Mouse (Mus musculus): Measurements from ENCODE around the gene Tmem229b. TPM values are rescaled to one million over a fixed set of nuclear protein-coding genes. Genes with fewer than 3 reads are reported as not detected.

Gene Tmem229b
- polyA plus RNA-seq, 1 experiment from 2014 or later, result 7.3 TPM

DNA sequence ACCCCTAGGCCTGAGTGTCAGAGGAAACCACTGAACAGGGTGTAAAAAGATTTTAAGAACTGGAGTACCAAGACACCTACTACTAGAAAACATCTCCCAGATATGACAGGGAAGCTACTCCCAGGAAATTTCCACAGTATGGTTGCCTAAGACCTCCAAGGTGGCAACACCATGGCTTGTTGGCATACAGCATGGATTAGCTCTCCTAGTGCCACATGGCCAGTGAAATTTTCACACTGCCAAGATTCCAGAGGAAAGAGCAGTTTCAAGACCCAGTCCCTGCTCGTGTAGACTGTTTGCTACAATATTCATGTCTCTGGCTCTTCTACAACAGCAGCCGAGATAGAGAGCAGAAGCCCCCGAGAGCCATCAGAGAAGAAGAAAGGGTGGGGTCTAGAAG lies 4.4 kb downstream of the Tmem229b start:
- Histone ChIP-seq H3K27ac (no peak overlapping the region), H3K4me3 (no peak overlapping the region), H3K4me1 (peaks cover 10% of the 10 kb centered on the region), H3K27me3 (peaks cover 15% of the 10 kb centered on the region), H3K36me3 (no peaks in the 10 kb centered on the region), H3K9ac (no peak overlapping the region), H3K9me3 (no peaks in the 10 kb centered on the region), H3K4me2 (no peak overlapping the region)
- 81% methylated on average over 3 of the region's 3 CpGs for WGBS
- ATAC-seq (ENCODE audit: borderline replicate concordance, extremely low read depth, low FRiP score, low TSS enrichment), result no peak

DNA sequence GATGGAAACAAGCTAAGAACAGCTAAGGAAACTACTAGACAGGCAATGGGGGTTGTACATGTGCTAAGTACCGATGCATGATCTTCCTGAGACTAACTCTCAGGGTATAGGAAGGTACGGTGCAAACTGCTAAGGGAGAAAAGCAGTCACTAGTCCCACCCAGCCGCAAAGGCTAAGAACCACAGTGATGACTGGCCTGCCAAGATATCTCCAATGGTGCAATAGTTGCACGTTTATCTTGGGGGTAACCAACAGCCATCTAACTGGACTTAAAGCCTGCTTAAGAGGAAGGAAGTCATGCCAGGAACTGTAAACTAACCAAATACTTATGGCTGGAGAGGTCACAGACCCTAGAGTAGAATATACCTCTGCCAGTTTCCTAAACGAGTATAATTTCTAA lies 5.0 kb downstream of the Tmem229b start:
- no peak overlapping the region for H3K4me3 ChIP-seq
- 80% methylated on average over 5 of the region's 5 CpGs for WGBS
- no peak overlapping the region for H3K27ac ChIP-seq
- H3K4me2 ChIP-seq, result no peak overlapping the region
- H3K9ac ChIP-seq, result no peak overlapping the region
- no peaks in the 10 kb centered on the region for H3K36me3 ChIP-seq
- H3K4me1 ChIP-seq, result peaks cover 8% of the 10 kb centered on the region
- H3K27me3 ChIP-seq, result peaks cover 15% of the 10 kb centered on the region
- no peaks in the 10 kb centered on the region for H3K9me3 ChIP-seq
- no peak for ATAC-seq (ENCODE audit: borderline replicate concordance, extremely low read depth, low FRiP score, low TSS enrichment)

DNA sequence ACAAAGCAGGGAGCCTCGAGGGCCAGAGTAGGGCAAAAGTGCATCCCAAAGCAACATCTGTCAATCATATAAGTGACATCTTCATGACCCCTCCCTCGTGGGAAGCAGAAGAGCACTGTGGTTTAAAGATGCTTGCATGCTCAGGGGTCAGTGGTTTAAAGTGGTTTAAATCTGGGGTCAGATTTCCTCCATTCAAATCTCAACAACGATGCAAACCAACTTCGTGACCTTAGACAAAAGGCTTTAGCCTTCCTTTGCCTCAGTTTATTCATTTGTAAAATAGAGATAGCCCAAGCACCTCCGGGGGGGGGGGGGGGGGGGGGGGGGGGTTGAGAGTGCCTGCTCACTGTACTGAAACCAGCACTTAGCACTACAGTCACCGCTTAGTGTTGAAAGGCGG lies 10.7 kb downstream of the Tmem229b start:
- no peak overlapping the region for H3K4me3 ChIP-seq
- no peaks in the 10 kb centered on the region for H3K27me3 ChIP-seq
- no peak for ATAC-seq (ENCODE audit: borderline replicate concordance, extremely low read depth, low FRiP score, low TSS enrichment)
- 47% methylated on average over 6 of the region's 7 CpGs for WGBS
- H3K4me1 ChIP-seq, result no peaks in the 10 kb centered on the region
- H3K4me2 ChIP-seq, result no peak overlapping the region
- H3K9me3 ChIP-seq, result no peaks in the 10 kb centered on the region
- no peak overlapping the region for H3K9ac ChIP-seq
- no peaks in the 10 kb centered on the region for H3K36me3 ChIP-seq
- H3K27ac ChIP-seq, result no peak overlapping the region

DNA sequence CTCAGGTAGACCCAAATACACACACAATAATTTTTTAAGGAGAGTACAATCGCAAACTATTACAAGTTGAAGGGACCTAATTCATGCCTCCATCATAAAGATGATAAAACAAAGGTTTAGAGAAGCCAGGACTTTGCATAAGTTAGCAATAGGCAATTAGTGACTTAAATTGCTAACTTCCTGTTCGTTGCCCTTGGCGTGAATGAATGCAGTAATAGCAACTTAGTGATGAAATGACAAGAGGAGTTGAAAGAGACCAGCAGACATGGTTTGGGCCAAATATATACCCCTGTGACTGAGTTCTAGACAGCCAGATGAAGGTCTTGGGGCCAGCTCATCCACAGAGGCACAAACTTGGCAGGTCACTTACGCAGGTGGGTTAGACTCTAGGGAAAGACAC lies 11.2 kb downstream of the Tmem229b start:
- no peaks in the 10 kb centered on the region for H3K9me3 ChIP-seq
- 85% methylated on average over 4 of the region's 4 CpGs for WGBS

DNA sequence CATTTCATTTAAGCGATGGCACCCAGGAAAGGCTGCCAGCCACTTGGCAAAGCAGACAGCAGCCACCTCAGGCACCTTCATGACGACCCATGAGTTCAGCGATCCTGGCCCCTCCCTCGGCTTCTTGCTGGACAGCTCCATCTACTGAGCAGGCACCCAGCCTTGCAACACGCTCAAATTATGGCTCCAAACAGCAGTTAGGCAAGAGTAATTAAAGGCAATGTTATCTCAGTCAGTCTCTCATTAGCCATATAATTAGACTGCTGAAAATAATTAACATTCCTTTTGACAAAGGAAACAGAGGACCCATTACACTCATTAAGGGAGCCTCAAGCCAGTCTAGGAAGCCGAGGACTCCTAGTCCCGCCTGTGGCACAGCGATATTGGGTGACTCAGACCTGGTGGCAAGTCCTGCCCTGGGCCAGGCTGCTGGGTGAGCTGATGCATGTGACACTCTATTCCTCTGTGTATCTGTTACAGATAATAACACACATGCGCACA lies 19.8 kb downstream of the Tmem229b start:
- Histone ChIP-seq H3K4me2 (no peak overlapping the region), H3K4me1 (peaks cover 7% of the 10 kb centered on the region; the same call in 1 of the 2 replicates), H3K9ac (no peak overlapping the region), H3K9me3 (no peaks in the 10 kb centered on the region), H3K36me3 (no peaks in the 10 kb centered on the region), H3K27me3 (no peaks in the 10 kb centered on the region), H3K27ac (no peak overlapping the region), H3K4me3 (no peak overlapping the region)
- WGBS, result 58% methylated on average over 9 of the region's 9 CpGs
- no peak for ATAC-seq (ENCODE audit: borderline replicate concordance, extremely low read depth, low FRiP score, low TSS enrichment)

More for the DNA sequence above, 11.2 kb downstream of the Tmem229b start:
- H3K4me2 ChIP-seq, result no peak overlapping the region
- no peak overlapping the region for H3K9ac ChIP-seq
- H3K36me3 ChIP-seq, result no peaks in the 10 kb centered on the region
- H3K27ac ChIP-seq, result no peak overlapping the region
- H3K4me3 ChIP-seq, result no peak overlapping the region
- H3K27me3 ChIP-seq, result no peaks in the 10 kb centered on the region
- no peak for ATAC-seq (ENCODE audit: borderline replicate concordance, extremely low read depth, low FRiP score, low TSS enrichment)
- H3K4me1 ChIP-seq, result no peaks in the 10 kb centered on the region

DNA sequence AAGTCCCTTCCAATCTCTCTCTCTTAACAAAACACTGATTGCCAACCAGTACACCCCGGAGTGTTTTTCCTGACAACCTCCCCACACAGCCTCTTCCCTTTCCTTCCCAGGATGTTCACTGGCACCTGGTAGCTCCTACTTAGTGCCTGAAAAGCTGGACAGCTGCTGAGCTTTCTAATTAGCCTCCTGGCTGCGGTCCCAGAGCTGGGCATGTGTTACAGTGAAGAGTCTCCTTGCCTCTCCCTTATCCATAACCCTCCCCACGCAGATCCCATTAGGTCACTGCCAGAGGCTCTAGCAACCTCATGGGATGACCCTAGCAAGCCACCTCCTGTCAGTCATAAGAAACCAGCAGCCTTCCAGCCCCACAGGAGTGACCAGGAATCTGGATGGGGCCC lies 23.4 kb downstream of the Tmem229b start:
- H3K9ac ChIP-seq, result no peak overlapping the region
- H3K4me1 ChIP-seq, result peaks cover 10% of the 10 kb centered on the region; the same call in 1 of the 2 replicates
- peak overlapping the region; percentile 50 for H3K27ac ChIP-seq
- no peaks in the 10 kb centered on the region for H3K9me3 ChIP-seq
- WGBS, result 38% methylated on average over 3 of the region's 3 CpGs
- H3K36me3 ChIP-seq, result no peaks in the 10 kb centered on the region
- H3K27me3 ChIP-seq, result no peaks in the 10 kb centered on the region
- H3K4me2 ChIP-seq, result no peak overlapping the region
- no peak overlapping the region for H3K4me3 ChIP-seq
- ATAC-seq (ENCODE audit: borderline replicate concordance, extremely low read depth, low FRiP score, low TSS enrichment), result peak; percentile 11; the same call in 1 of the 2 replicates

DNA sequence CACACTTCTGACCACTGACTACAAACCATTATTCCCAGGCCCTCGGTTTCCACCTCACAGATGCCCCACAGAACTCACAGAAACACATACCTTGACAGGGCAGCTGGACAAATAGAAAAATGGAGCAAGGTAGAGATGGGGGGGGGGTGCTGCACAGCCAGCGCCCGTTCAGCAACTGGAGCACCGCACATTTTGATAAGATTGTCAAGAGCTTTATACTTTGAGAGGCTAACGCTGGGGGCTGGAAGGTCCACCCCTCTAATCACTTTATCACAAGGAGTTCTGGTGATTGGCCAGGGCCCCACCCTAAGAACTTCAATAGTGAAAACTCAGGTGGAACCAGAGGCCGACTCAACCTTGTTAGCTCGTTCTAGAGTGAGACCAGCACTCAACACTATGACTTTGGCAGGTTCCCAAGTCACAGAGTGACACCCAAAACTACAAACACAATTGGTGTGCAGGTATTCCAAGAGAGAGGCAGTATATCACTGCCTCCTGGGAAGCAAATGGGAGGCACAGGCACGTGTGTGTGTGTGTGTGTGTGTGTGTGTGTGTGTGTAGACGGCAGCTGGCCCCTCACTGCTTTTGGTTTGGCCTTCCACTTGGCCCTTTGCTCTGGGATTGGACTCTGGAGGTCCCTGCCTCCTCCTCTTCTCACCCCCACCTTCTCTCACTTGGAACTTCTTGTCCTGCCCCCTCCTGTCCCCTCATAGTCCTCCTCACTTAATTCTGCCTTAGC lies 24.0 kb downstream of the Tmem229b start:
- Histone ChIP-seq H3K36me3 (no peaks in the 10 kb centered on the region), H3K9me3 (no peaks in the 10 kb centered on the region), H3K4me3 (no peak overlapping the region), H3K4me1 (peaks cover 10% of the 10 kb centered on the region; the same call in 1 of the 2 replicates), H3K27ac (peak overlapping the region; percentile 52), H3K4me2 (no peak overlapping the region), H3K27me3 (no peaks in the 10 kb centered on the region), H3K9ac (no peak overlapping the region)
- 40% methylated on average over 9 of the region's 9 CpGs for WGBS
- ATAC-seq (ENCODE audit: borderline replicate concordance, extremely low read depth, low FRiP score, low TSS enrichment), result peak; percentile 80

DNA sequence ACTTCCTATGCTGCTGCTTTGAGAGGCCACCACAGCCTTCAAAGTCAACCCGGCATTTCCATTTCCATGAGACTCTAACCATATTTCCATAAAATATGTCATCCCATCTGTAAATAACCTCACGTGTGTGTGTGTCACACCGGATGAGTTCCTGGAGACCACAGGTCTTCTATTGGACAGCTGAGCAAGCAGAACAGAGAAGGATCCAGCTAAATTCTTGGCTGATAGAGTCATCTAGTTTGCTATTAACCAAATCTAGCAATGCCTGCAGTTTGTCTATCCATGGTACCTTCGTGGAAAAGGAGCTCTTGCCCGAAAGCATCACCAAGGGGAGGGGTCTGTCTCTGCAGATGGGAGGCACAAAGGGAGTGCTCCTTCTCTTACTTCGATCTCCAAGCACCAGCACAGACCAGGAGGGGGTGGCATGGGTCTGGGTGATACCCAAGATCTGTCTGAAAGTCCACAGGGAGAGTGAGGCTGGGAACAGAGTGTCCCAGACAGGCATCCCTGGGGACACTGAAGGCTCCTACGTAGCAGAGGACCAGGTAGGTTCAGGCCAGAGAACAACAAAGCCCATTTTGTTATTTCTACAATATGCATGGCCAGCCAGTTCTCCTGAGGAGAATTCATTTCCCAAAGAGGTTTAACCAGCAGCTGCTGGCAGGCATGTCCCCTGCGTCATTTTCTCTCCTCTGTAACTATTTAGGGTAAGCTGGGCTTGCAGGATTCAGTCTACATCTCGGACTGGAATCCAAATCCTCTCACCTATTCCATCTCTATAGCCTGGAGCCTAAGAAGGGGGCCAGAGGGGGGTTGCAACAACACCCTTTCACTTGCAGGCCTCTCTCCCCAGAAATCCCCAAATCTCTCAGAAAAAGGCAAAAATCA lies 25.2 kb downstream of the Tmem229b start:
- Histone ChIP-seq H3K27ac (no peak overlapping the region; the same call in 1 of the 2 replicates), H3K4me2 (no peak overlapping the region), H3K9ac (no peak overlapping the region), H3K4me3 (no peak overlapping the region), H3K9me3 (no peaks in the 10 kb centered on the region), H3K36me3 (no peaks in the 10 kb centered on the region), H3K4me1 (peaks cover 10% of the 10 kb centered on the region; the same call in 1 of the 2 replicates), H3K27me3 (no peaks in the 10 kb centered on the region)
- WGBS, result 46% methylated on average over 9 of the region's 9 CpGs
- no peak for ATAC-seq (ENCODE audit: borderline replicate concordance, extremely low read depth, low FRiP score, low TSS enrichment)

DNA sequence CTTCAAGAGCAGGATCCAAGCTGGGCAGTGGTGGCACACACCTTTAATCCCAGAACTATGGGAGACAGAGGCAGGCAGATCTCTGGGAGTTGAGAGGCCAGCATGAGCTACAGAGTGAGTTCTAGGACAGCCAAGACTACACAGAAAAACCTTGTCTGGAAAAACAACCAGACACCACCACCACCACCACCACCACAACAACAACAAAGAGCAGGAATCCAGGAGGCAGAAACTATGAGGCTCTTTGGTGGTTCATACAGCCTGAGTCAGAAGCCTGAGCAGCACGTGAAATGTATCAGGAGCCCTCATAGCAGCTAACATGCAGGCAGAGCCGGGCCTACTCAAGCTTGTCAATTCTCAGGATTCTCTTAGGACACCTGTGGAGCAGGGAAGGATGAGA lies 26.3 kb downstream of the Tmem229b start:
- H3K4me2 ChIP-seq, result peak overlapping the region; percentile 10; the same call in 1 of the 2 replicates
- H3K9me3 ChIP-seq, result no peaks in the 10 kb centered on the region
- peaks cover 10% of the 10 kb centered on the region; the same call in 1 of the 2 replicates for H3K4me1 ChIP-seq
- no peaks in the 10 kb centered on the region for H3K36me3 ChIP-seq
- H3K9ac ChIP-seq, result no peak overlapping the region
- H3K27ac ChIP-seq, result no peak overlapping the region
- no peak overlapping the region for H3K4me3 ChIP-seq
- 86% methylated on average over 2 of the region's 2 CpGs for WGBS
- no peak for ATAC-seq (ENCODE audit: borderline replicate concordance, extremely low read depth, low FRiP score, low TSS enrichment)
- H3K27me3 ChIP-seq, result no peaks in the 10 kb centered on the region

DNA sequence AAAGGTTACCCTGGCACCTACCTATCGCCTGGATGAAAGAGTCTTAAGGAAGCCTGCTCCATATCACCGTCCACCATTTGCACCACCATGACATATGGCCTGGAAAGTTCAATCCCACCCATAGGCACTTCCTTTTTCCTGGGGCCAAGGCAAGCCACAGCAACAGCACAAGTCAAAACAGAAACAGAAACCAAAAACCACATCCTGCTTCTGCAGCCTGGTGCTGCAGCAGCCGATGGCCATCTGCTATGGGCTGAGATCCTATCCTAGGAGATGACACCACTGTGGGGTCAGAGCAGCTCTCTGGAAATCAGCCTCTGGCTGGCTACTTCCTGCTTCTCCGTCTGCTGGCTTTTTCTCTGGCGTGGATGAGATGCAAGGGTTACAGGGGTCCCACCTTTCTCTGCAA lies 26.7 kb downstream of the Tmem229b start:
- Histone ChIP-seq H3K4me2 (peak overlapping the region; percentile 10; the same call in 1 of the 2 replicates), H3K27me3 (no peaks in the 10 kb centered on the region), H3K4me1 (peaks cover 10% of the 10 kb centered on the region; the same call in 1 of the 2 replicates), H3K9ac (no peak overlapping the region), H3K27ac (no peak overlapping the region), H3K9me3 (no peaks in the 10 kb centered on the region), H3K4me3 (no peak overlapping the region), H3K36me3 (no peaks in the 10 kb centered on the region)
- no peak for ATAC-seq (ENCODE audit: borderline replicate concordance, extremely low read depth, low FRiP score, low TSS enrichment)
- WGBS, result 64% methylated on average over 5 of the region's 5 CpGs

DNA sequence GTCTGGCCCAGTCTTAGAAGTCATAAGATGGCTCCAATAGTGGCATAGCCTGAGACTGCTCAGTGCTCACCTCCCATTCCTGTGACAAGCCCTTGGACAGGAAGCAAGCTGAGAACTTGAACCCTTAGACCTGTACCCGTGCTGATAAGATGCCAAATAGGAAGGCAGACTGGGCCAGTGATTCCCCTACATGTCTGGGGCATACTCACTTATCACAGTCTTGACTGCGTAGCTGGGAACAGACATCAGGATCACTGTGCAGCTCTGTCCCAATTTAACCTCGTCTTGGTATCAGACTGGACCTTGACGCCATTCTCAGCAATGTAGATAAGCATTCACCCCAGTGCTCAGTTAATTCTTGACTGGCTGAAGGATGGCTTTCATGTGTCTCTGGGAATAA lies 29.9 kb downstream of the Tmem229b start:
- WGBS, result 80% methylated on average over 4 of the region's 4 CpGs
- Histone ChIP-seq H3K9ac (no peak overlapping the region), H3K36me3 (no peaks in the 10 kb centered on the region), H3K9me3 (no peaks in the 10 kb centered on the region), H3K4me1 (0 out of 2 replicates have a peak, but pooled peaks cover 3% of the 10 kb centered on the region), H3K4me3 (no peak overlapping the region), H3K27ac (no peak overlapping the region), H3K27me3 (no peaks in the 10 kb centered on the region), H3K4me2 (no peak overlapping the region)
- ATAC-seq (ENCODE audit: borderline replicate concordance, extremely low read depth, low FRiP score, low TSS enrichment), result no peak

DNA sequence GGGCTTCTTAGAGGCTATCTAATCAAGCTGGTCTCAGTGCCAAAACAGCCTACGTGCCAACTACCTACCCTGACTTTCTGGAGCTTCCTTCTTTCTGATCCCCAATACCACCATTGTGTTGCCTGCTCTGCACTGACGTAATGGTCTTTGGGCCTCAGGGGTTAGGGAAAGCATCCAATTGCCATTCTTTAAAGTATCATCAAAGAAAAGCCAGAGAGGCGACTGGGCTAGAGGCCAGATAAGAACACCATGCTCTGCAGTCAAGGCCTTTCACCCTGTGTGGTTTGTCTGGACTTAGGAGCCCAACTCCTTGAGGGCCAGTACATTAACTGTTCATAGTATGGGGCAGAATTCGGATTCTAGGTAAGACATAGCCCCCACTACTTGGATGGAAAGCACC lies 30.3 kb downstream of the Tmem229b start:
- WGBS, result 65% methylated on average over 4 of the region's 4 CpGs
- no peak overlapping the region for H3K4me2 ChIP-seq
- no peak for ATAC-seq (ENCODE audit: borderline replicate concordance, extremely low read depth, low FRiP score, low TSS enrichment)

More for the DNA sequence above, 30.3 kb downstream of the Tmem229b start:
- Histone ChIP-seq H3K9me3 (no peaks in the 10 kb centered on the region), H3K27ac (no peak overlapping the region), H3K4me1 (0 out of 2 replicates have a peak, but pooled peaks cover 3% of the 10 kb centered on the region), H3K4me3 (no peak overlapping the region), H3K27me3 (no peaks in the 10 kb centered on the region), H3K36me3 (no peaks in the 10 kb centered on the region), H3K9ac (no peak overlapping the region)

All from lung, embryonic 15.5 days (tissue).